Mouse (Mus musculus) midbrain, embryonic 14.5 days (tissue): Measurements from ENCODE around the gene Leng1. TPM values are rescaled to one million over a fixed set of nuclear protein-coding genes. Genes with fewer than 3 reads are reported as not detected.

Experiments
- ATAC-seq: fragments of 200-750 bp; cut with Nextera tagmentation; 2 replicates; pipeline ENCODE4 v1.8.0; 2017; ENCODE audit warnings: moderate number of reproducible peaks, moderate library complexity; ENCODE audit not compliant: low FRiP score, low TSS enrichment
- DNase-seq: peaks from one replicate; pipeline ENCODE4 v3.0.0-alpha.2; 2015
- H3K27ac ChIP-seq: fragments of 300-500 bp; sonication (generic); replicated peaks from 2 replicates; pipeline ENCODE4 v1.5.1; 2014; ENCODE audit warnings: mild to moderate bottlenecking, low read depth, low read length, moderate library complexity
- H3K27me3 ChIP-seq: fragments of 300-500 bp; sonication (generic); 2 replicates; pipeline ENCODE4 v1.6.1; 2014; ENCODE audit warnings: low read length, control low read depth, mixed read lengths; ENCODE audit not compliant: control insufficient read depth, insufficient read depth
- H3K36me3 ChIP-seq: fragments of 300-500 bp; sonication (generic); 2 replicates; pipeline ENCODE4 v1.6.1; 2014; ENCODE audit warnings: low read length, control low read depth; ENCODE audit not compliant: control insufficient read depth, insufficient read depth
- H3K4me1 ChIP-seq: fragments of 300-500 bp; sonication (generic); 2 replicates; pipeline ENCODE4 v1.6.1; 2014; ENCODE audit warnings: mild to moderate bottlenecking, antibody characterized with exemption, low read length, control low read depth; ENCODE audit not compliant: control insufficient read depth, insufficient read depth
- H3K4me2 ChIP-seq: fragments of 300-500 bp; sonication (generic); 2 replicates; pipeline ENCODE4 v1.6.1; 2014; ENCODE audit warnings: mild to moderate bottlenecking, low read length, moderate library complexity
- H3K4me3 ChIP-seq: fragments of 300-500 bp; sonication (generic); replicated peaks from 2 replicates; pipeline ENCODE4 v1.5.1; 2014; ENCODE audit warnings: low read depth, low read length
- H3K9ac ChIP-seq: fragments of 300-500 bp; sonication (generic); replicated peaks from 2 replicates; pipeline ENCODE4 v1.6.1; 2014; ENCODE audit warnings: mild to moderate bottlenecking, low read length, moderate library complexity
- H3K9me3 ChIP-seq: fragments of 300-500 bp; sonication (generic); 2 replicates; pipeline ENCODE4 v1.6.1; 2016; ENCODE audit warnings: low read length, control low read depth, mixed read lengths; ENCODE audit not compliant: control insufficient read depth
- WGBS: fragments of 180-500 bp; shearing (Covaris S2); extraction: QIAGEN DNeasy Blood & Tissue Kit; methylation state at CpG from one replicate; pipeline ENCODE4 v1.1.7; 2014; 5-methylcytosine and 5-hydroxymethylcytosine counted together
- polyA plus RNA-seq: library from polyadenylated mRNA; unstranded; fragments of >200 nt; fragmentation: Nextera tagmentation; extraction: Ambion mirVana; gene quantifications from 2 replicates; pipeline ENCODE4 v1.2.1, GENCODE M21; 2014

Gene Leng1
- polyA plus RNA-seq, 1 experiment from 2014 or later, result 10.6 TPM

DNA sequence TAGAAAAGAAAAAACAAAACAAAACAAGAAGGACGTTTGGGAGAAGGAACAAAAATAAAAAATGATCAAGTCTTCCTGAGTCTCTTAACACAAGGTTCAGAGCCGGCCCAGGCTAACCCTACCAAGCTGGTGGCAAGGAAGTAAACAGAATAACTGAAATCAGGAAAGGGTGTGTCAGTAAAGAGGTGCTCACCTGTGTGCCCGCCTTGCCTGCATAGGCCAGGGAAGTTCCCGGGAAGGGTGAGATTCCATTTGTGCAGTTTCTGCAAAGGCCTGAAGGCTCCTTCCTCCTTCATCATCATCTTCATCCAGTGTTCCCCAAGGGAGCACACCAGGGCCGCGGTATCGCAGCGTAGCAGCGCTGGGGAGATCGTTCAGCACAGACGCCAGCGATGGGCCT, 10.7 kb upstream of the Leng1 start:
- Histone ChIP-seq H3K36me3 (0 out of 2 replicates have a peak, but pooled peaks cover 5% of the 10 kb centered on the region), H3K9ac (no peak overlapping the region), H3K4me1 (no peaks in the 10 kb centered on the region), H3K4me3 (no peak overlapping the region), H3K4me2 (no peak overlapping the region), H3K27ac (no peak overlapping the region), H3K9me3 (no peaks in the 10 kb centered on the region), H3K27me3 (no peaks in the 10 kb centered on the region)
- DNase-seq (no peak), ATAC-seq (no peak)
- 89% methylated on average over 12 of the region's 12 CpGs for WGBS

DNA sequence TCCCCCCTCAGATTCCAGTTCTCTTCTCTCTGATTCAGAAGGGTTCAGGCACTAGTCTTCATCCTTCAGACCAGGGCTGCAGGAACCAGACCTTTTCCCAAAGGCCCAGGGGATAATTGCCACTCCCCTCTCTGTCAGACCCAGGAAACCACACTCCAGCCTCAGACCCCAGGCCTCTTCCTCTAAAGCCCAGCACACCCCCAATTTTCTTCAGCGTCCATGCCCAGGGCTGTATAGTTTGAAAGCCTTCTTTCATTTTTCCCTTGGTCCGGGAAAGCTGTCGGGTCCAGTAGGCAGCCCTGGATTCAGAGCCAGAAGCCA, 9.5 kb upstream of the Leng1 start:
- Histone ChIP-seq H3K4me3 (no peak overlapping the region), H3K4me2 (no peak overlapping the region), H3K36me3 (0 out of 2 replicates have a peak, but pooled peaks cover 5% of the 10 kb centered on the region), H3K9me3 (no peaks in the 10 kb centered on the region), H3K4me1 (no peaks in the 10 kb centered on the region), H3K9ac (no peak overlapping the region), H3K27me3 (no peaks in the 10 kb centered on the region), H3K27ac (no peak overlapping the region)
- WGBS, result 82% methylated on average over 3 of the region's 3 CpGs
- DNase-seq (no peak), ATAC-seq (no peak)

DNA sequence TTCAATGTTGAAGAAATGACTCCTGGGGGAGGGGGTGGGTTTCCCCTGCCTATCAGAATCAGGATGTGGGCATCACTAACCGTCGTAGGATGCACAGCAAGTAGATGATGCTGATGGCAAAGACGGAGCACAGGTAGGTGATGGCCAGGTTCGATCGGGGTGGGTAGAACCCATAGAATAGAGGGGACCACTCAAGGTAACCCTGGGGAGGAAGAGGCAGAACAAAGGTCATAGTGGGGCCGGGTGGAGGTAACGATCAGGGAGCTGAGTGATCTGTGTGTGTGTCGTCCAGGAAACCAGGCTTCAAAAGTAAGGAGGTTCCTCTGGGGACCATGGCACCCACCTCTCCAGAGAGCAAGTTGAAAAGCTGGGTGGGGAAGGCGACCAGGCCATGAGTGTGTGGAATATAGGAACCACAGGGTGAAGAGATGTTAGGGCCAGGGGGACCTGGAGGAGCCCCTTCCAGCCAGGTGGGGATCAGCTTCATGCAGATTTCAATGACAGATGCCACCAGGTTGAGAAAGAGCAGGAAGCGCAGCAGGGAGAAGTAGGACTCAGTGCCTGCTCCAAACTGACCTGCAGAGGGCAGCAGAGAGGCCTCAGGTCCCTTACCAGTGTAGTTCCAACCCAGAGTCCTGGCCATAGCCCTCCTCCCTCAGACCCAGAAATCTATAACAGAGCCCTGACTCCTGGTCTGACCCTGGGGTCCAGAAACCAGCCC, 9.0 kb upstream of the Leng1 start:
- H3K9me3 ChIP-seq, result no peaks in the 10 kb centered on the region
- H3K4me2 ChIP-seq, result no peak overlapping the region
- no peak overlapping the region for H3K27ac ChIP-seq
- H3K4me3 ChIP-seq, result no peak overlapping the region
- DNase-seq (peak; percentile 93), ATAC-seq (peak; percentile 85; the same call in 1 of the 2 replicates)
- H3K27me3 ChIP-seq, result no peaks in the 10 kb centered on the region
- no peaks in the 10 kb centered on the region for H3K4me1 ChIP-seq
- 0 out of 2 replicates have a peak, but pooled peaks cover 5% of the 10 kb centered on the region for H3K36me3 ChIP-seq
- H3K9ac ChIP-seq, result no peak overlapping the region
- 67% methylated on average over 10 of the region's 10 CpGs for WGBS

DNA sequence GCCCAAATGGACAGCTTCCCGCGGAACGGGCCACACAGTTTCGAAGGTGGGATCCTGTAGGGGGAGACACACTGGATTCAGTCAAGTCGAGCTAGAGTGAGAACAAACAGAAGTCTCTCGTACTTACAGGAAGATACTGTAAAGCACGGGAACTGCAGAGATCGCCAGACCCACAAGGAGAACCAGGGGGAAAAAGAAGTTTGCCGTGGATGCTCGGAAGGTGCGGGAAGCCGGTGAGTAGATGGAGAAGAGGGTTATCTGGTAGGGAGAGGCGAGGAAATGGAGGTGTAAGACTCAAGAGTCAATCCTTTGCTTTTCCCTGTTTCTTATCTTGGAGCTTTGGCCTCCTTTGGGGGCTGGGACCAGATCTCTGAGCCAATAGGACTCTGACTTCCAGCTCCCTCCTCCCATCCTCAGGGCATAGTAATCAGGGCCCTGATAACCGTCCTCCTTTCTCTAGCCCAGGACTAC, 1.3 kb upstream of the Leng1 start:
- peaks cover 15% of the 10 kb centered on the region for H3K36me3 ChIP-seq
- no peaks in the 10 kb centered on the region for H3K27me3 ChIP-seq
- H3K9me3 ChIP-seq, result no peaks in the 10 kb centered on the region
- H3K4me1 ChIP-seq, result peaks cover 7% of the 10 kb centered on the region; the same call in 1 of the 2 replicates
- no peak for ATAC-seq
- no peak overlapping the region for H3K9ac ChIP-seq
- DNase-seq, result no peak
- H3K4me2 ChIP-seq, result no peak overlapping the region
- H3K4me3 ChIP-seq, result no peak overlapping the region
- WGBS, result 18% methylated on average over 14 of the region's 14 CpGs
- no peak overlapping the region for H3K27ac ChIP-seq

DNA sequence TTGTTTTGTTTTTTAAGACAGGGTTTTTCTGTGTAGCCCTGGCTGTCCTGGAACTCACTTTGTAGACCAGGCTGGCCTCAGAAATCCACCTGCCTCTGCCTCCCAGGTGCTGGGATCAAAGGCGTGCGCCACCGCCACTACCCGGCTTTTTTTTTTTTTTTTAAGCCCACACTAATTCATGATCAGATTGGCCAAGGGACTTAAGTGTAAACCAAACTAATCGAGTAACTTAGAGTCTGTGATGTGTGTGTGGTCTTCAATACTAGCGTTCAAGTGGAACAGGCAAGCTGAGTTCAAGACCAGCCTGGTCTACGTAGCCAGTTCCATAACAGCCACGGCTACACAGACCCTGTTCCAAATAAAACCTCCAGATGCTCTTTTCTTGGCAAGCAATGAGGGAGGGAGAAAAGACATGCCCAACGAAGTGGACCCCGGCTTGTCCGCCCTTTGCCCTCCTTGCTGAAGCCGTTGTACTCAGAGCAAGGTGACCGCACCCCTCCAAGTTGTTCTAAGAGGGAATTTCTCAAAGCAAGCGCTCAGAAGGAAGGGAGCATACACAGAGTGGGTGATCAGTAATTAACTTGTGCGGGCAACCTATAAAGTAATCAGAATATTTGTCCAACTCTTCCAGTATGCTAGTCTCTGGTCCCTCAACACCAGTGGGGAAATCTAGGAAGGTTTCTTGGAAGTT, 971 bp downstream of the Leng1 start:
- Histone ChIP-seq H3K27ac (peak overlapping the region; percentile 69), H3K4me3 (peak overlapping the region; percentile 52), H3K4me1 (peaks cover 7% of the 10 kb centered on the region; the same call in 1 of the 2 replicates), H3K9ac (peak overlapping the region; percentile 51), H3K4me2 (peak overlapping the region; percentile 76), H3K36me3 (peaks cover 35% of the 10 kb centered on the region), H3K27me3 (no peaks in the 10 kb centered on the region), H3K9me3 (no peaks in the 10 kb centered on the region)
- 28% methylated on average over 15 of the region's 15 CpGs for WGBS
- peak; percentile 16; the same call in 1 of the 2 replicates for ATAC-seq
- DNase-seq, result no peak

DNA sequence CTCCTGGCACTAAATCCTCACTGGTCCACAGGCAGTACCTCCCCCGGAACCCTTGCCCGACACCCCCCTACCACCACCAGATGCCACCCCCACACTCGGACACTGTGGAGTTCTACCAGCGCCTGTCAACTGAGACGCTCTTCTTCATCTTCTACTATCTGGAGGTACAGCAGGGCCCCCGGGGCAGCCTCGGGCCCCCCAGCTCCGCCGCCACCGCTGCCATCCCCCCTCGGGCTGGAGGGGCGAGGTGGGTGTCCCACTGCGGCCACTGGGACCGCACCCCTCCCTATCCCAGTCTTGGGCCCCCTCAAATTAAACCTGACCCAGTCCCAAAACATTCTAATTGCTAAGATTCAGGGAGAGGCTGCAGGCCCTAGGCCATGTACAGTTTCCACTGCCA, 7.1 kb downstream of the Leng1 start:
- Histone ChIP-seq H3K4me3 (no peak overlapping the region), H3K9ac (no peak overlapping the region), H3K4me2 (no peak overlapping the region), H3K27me3 (no peaks in the 10 kb centered on the region), H3K27ac (no peak overlapping the region), H3K36me3 (peaks cover 96% of the 10 kb centered on the region), H3K4me1 (no peaks in the 10 kb centered on the region), H3K9me3 (no peaks in the 10 kb centered on the region)
- WGBS, result 96% methylated on average over 14 of the region's 14 CpGs
- ATAC-seq, result no peak
- DNase-seq, result no peak

DNA sequence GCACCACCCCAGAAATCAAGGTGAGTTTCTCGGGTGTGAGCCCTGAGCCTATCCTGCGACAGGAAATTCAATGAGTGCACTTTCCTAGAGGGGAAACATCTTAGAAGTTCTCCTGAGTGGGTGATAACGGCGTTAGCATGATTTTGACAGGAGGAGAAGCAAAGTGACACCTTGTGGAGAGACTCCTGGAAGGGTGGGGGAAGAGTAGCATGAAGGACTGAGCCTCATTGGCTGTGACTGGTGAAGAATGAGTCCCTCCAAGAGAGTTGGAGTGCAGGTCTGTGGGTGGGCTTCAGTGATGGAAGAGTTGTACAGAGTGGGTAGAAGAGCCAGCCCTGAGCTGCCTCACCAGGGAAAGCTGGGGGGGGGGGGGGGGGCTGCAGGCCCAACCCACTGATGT, 8.7 kb downstream of the Leng1 start:
- Histone ChIP-seq H3K9ac (no peak overlapping the region), H3K36me3 (peaks cover 97% of the 10 kb centered on the region), H3K9me3 (no peaks in the 10 kb centered on the region), H3K4me3 (no peak overlapping the region), H3K4me2 (no peak overlapping the region), H3K27ac (no peak overlapping the region), H3K4me1 (no peaks in the 10 kb centered on the region), H3K27me3 (no peaks in the 10 kb centered on the region)
- WGBS, result 88% methylated on average over 4 of the region's 4 CpGs
- ATAC-seq (no peak), DNase-seq (no peak)

DNA sequence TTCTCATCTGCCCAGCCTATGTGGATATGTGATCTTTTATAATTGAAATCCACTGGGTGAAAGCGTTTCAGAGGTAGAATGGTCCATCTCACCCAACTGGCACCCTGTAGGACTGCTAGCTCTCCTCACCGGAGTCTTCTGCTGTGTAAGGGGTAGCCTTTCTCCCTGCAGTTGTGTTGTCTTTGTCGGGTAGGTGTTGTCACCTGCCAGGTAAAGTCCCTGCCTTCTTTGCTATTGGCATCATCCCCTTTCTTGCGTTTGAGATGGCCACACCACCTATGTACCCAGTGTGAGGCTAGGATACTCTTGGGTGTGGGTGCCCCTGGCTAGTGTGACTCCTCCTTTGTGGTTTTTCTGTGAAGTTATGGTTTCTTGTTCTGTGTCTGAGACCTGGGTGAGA, 19.0 kb downstream of the Leng1 start:
- peak overlapping the region; percentile 90 for H3K4me3 ChIP-seq
- no peaks in the 10 kb centered on the region for H3K27me3 ChIP-seq
- peaks cover 21% of the 10 kb centered on the region for H3K4me1 ChIP-seq
- ATAC-seq (no peak), DNase-seq (no peak)
- peak overlapping the region; percentile 94 for H3K9ac ChIP-seq
- 73% methylated on average over 4 of the region's 4 CpGs for WGBS
- no peak overlapping the region for H3K27ac ChIP-seq
- H3K36me3 ChIP-seq, result peaks cover 21% of the 10 kb centered on the region
- H3K9me3 ChIP-seq, result no peaks in the 10 kb centered on the region
- peak overlapping the region; percentile 81 for H3K4me2 ChIP-seq

DNA sequence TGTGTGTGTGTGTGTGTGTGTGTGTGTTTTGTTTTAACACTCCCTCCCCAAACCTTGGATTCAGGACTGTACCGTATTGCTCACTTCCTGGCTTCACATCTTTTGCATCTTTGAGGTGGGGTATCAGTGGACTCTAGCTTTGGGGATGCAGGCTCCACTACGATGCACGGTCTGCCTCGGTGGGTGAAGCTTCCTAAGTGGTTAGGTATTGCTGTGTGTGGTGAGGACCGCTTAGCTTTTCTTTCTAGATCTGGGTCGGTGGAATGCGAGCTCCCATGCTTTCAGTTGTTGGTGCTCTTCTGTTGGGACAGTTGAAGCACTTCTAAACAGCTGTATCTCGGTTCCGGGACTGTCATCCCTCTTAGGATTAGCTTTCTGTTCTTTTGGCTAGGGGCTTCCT, 19.5 kb downstream of the Leng1 start:
- ATAC-seq, result no peak
- Histone ChIP-seq H3K27ac (peak overlapping the region; percentile 96; the same call in 1 of the 2 replicates), H3K9me3 (no peaks in the 10 kb centered on the region), H3K36me3 (peaks cover 17% of the 10 kb centered on the region), H3K4me2 (peak overlapping the region; percentile 81), H3K4me3 (peak overlapping the region; percentile 90), H3K9ac (peak overlapping the region; percentile 94), H3K4me1 (peaks cover 21% of the 10 kb centered on the region), H3K27me3 (no peaks in the 10 kb centered on the region)
- no peak for DNase-seq
- WGBS, result 27% methylated on average over 9 of the region's 9 CpGs
